Mouse (Mus musculus) erythroblast, embryonic 14.5 days (primary cell): ENCODE data around the gene Hpd. TPM values are rescaled to one million over a fixed set of nuclear protein-coding genes. Genes with fewer than 3 reads are reported as not detected.

Source experiments
- H3K27me3 ChIP-seq: 2 replicates; pipeline ENCODE4 v1.6.1; 2012; ENCODE audit warnings: inconsistent platforms; ENCODE audit not compliant: control insufficient read depth
- H3K36me3 ChIP-seq: 2 replicates; pipeline ENCODE4 v1.6.1; 2012; ENCODE audit warnings: mild to moderate bottlenecking, inconsistent platforms; ENCODE audit not compliant: control insufficient read depth
- H3K4me1 ChIP-seq: 2 replicates; pipeline ENCODE4 v1.6.1; 2012; ENCODE audit warnings: inconsistent platforms; ENCODE audit not compliant: control insufficient read depth
- H3K4me3 ChIP-seq: replicated peaks from 2 replicates; pipeline ENCODE3; 2012; ENCODE audit warnings: moderate library complexity, mild to moderate bottlenecking, inconsistent platforms
- H3K9me3 ChIP-seq: 2 replicates; pipeline ENCODE4 v1.6.1; 2012; ENCODE audit warnings: low read length, inconsistent platforms, mixed read lengths; ENCODE audit not compliant: control insufficient read depth
- GATA1 ChIP-seq: IDR thresholded peaks from 2 replicates; pipeline ENCODE4 v1.6.1; 2012; ENCODE audit warnings: low read length, inconsistent platforms, mixed read lengths
- TAL1 ChIP-seq: IDR thresholded peaks from 3 replicates; pipeline ENCODE4 v1.6.1; 2012; ENCODE audit warnings: low read length, inconsistent platforms, mixed read lengths
- polyA plus RNA-seq: library from polyadenylated mRNA; stranded (reverse); fragments of >175 nt; gene quantifications from 2 replicates; pipeline ENCODE4 v1.2.3, GENCODE M21; 2012

Hpd gene
- polyA plus RNA-seq, 1 experiment = not detected

DNA sequence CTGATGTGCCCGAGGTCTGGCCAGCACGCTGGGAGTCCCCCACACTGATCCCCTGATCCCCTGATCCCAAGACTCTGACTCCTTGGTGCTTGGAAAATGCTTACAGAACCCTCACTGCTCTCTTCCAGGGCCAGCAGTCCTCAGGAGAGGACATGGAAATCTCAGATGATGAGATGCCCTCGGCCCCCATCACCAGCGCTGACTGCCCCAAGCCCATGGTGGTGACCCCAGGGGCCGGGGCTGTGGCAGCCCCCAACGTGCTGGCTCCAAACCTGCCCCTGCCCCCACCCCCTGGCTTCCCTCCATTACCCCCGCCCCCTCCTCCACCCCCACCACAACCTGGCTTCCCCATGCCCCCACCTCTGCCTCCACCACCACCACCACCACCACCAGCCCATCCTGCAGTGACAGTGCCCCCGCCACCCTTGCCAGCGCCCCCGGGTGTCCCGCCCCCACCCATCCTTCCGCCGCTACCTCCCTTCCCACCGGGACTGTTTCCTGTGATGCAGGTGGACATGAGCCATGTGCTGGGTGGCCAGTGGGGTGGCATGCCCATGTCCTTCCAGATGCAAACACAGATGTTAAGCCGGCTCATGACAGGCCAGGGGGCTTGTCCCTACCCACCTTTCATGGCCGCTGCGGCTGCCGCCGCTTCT is 30.7 kb downstream of the Hpd start:
- Histone ChIP-seq H3K4me1 (peaks cover 61% of the 10 kb centered on the region), H3K9me3 (no peaks in the 10 kb centered on the region), H3K4me3 (no peak overlapping the region), H3K36me3 (peaks cover 96% of the 10 kb centered on the region), H3K27me3 (no peaks in the 10 kb centered on the region)
- no peak for TF ChIP-seq TAL1
- no peak for TF ChIP-seq GATA1

DNA sequence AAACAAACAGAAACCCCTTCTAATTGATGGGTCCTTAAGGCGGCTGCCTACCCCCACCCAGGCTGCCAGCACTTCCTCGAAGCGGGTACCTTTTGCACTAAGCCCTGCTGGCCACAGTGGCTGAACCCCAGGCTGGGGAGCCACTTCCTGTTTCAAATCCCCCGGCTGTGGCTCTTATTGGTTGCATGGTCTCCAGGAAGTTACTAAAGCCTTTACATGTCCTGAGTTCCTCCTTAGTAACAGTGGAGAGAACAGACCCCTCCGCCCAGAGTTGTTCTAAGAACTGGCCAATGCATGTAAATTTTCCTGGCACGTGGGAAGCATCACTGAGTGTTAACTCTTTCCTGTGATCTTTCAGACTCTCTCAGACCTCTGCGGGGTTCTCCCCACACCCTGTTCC is 31.4 kb downstream of the Hpd start:
- H3K36me3 ChIP-seq = peaks cover 96% of the 10 kb centered on the region
- TF ChIP-seq TAL1 = no peak
- no peak for TF ChIP-seq GATA1

DNA sequence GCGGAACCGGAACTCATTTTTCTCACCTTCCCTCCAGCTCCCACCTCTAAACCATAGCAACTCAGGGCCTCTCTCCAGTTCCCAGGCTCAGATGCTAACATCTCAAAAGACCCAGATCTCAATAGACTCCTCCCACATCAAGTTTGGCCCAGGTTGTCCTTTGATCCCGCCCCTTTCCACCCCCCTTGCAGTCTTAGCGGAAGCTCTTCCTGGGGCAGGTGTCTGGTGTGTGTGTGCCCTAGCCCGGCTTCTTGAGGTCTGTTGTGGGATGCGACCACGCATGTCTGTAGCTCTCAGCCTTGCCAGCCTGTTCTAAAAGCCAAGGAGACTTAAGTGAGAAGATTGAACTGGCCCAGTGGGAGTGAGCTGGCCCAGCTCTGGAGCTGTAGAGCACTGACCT is 31.9 kb downstream of the Hpd start:
- Histone ChIP-seq H3K27me3 (no peaks in the 10 kb centered on the region), H3K9me3 (no peaks in the 10 kb centered on the region), H3K36me3 (peaks cover 97% of the 10 kb centered on the region), H3K4me3 (peak overlapping the region; percentile 68), H3K4me1 (peaks cover 72% of the 10 kb centered on the region)
- TF ChIP-seq GATA1 (no peak), TAL1 (no peak)

More for the DNA sequence above, 31.4 kb downstream of the Hpd start:
- no peaks in the 10 kb centered on the region for H3K9me3 ChIP-seq
- peak overlapping the region; percentile 68 for H3K4me3 ChIP-seq
- peaks cover 68% of the 10 kb centered on the region for H3K4me1 ChIP-seq
- H3K27me3 ChIP-seq = no peaks in the 10 kb centered on the region

DNA sequence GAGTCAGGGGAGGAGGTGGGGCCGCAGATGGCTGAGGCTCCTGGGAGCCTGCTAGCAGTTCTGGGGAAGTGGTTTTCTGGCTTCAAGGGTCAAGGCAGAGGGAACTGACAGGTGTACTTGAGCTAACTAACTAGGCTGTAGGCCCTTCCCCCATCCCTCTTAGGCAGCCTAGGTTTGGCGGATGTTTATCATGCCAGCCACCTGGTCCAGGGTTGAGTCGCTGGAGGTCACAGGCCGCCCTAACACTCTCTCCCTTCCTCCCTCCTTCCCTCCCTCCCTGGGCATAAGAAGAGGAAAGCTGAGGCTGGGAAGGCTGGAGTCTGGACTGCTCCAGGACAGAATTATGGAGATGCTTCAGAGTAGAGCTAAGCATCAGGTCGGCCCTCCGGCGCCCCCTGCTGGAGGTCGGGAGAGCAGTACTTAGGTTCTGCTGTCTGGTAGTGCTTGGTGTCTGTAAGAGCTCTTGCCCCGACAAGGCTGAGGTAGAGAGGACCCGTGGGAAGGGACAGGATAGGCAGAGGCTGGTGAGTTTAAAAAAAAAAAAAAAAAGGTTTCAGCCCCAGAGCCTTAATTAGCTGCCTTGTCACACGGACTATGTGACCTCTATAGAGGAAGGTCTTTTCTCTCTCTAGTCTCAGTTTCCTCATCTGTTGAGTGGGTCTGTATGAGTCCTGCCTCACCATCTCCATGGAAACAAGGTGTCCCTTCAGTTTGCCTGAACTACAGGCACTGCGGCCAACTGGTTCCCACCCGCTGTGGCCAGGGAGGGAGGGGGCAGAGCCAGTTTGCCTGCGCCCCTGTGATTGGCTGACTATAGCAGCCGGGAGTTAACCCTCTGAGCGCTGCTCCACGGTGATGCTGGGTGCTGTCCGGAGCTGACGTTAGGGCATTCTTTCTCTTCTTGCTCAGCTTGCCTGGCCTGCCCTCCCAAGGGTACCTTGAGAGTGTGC is 32.8 kb downstream of the Hpd start:
- H3K9me3 ChIP-seq = no peaks in the 10 kb centered on the region
- peaks cover 79% of the 10 kb centered on the region for H3K4me1 ChIP-seq
- H3K27me3 ChIP-seq = no peaks in the 10 kb centered on the region
- peaks cover 98% of the 10 kb centered on the region for H3K36me3 ChIP-seq
- peak overlapping the region; percentile 68 for H3K4me3 ChIP-seq
- peak; percentile 55; the same call in 2 of the 3 replicates for TF ChIP-seq TAL1
- no peak for TF ChIP-seq GATA1

DNA sequence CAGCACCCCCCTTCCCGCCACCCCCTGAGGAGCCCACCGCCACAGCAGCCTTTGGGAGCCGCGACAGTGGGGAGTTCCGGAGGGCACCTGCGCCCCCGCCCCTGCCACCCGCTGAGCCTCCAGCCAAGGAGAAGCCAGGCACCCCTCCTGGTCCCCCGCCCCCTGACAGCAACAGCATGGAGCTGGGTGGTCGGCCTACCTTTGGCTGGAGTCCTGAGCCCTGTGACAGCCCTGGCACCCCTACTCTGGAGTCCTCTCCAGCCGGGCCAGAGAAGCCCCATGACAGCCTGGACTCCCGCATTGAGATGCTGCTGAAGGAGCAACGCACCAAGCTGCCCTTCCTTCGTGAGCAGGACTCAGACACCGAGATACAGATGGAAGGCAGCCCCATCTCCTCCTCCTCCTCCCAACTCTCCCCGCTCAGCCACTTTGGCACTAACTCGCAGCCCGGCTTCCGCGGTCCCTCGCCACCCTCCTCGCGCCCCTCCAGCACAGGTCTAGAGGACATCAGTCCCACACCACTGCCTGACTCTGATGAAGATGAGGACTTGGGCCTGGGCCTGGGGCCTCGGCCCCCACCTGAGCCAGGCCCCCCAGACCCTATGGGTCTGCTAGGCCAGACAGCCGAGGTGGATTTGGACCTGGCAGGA is 34.3 kb downstream of the Hpd start:
- Histone ChIP-seq H3K9me3 (no peaks in the 10 kb centered on the region), H3K4me1 (peaks cover 95% of the 10 kb centered on the region), H3K27me3 (no peaks in the 10 kb centered on the region), H3K4me3 (no peak overlapping the region), H3K36me3 (peaks cover 92% of the 10 kb centered on the region)
- TF ChIP-seq TAL1 (no peak), GATA1 (no peak)

DNA sequence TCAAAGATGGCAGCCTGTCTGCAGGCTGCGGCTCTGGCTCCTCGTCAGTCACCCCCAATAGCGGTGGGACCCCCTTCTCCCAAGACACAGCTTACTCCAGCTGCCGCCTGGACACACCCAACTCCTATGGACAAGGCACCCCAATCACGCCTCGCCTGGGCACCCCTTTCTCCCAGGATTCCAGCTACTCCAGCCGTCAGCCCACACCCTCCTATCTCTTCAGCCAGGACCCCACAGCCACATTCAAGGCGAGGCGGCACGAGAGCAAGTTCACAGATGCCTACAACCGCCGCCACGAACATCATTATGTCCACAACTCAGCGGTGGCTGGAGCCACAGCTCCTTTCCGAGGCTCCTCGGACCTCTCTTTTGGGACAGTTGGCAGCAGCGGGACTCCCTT is 35.0 kb downstream of the Hpd start:
- Histone ChIP-seq H3K27me3 (no peaks in the 10 kb centered on the region), H3K4me1 (peaks cover 91% of the 10 kb centered on the region), H3K9me3 (no peaks in the 10 kb centered on the region), H3K36me3 (peaks cover 85% of the 10 kb centered on the region), H3K4me3 (no peak overlapping the region)
- TF ChIP-seq TAL1 (no peak), GATA1 (no peak)

DNA sequence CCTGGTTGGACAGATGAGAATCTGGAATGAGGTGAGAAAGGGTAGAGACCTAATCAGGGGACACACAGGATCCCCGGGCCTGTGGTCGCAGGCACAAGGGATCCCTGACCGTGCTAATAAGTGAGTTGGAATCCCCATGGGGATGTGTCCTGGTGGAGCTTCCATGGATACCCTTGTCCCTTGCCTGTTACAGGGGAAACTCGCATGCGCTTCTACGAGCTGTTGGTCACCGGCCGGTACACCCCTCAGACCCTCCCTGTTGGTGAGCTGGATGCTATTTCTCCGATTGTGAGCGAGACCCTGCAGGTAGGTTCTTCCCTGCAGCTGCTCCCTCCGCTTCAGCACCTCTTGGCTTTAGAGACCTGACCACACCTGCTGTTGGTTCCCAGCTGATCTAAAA is 36.2 kb downstream of the Hpd start:
- Histone ChIP-seq H3K4me1 (peaks cover 86% of the 10 kb centered on the region), H3K36me3 (peaks cover 73% of the 10 kb centered on the region)
- TF ChIP-seq TAL1 (no peak), GATA1 (no peak)

DNA sequence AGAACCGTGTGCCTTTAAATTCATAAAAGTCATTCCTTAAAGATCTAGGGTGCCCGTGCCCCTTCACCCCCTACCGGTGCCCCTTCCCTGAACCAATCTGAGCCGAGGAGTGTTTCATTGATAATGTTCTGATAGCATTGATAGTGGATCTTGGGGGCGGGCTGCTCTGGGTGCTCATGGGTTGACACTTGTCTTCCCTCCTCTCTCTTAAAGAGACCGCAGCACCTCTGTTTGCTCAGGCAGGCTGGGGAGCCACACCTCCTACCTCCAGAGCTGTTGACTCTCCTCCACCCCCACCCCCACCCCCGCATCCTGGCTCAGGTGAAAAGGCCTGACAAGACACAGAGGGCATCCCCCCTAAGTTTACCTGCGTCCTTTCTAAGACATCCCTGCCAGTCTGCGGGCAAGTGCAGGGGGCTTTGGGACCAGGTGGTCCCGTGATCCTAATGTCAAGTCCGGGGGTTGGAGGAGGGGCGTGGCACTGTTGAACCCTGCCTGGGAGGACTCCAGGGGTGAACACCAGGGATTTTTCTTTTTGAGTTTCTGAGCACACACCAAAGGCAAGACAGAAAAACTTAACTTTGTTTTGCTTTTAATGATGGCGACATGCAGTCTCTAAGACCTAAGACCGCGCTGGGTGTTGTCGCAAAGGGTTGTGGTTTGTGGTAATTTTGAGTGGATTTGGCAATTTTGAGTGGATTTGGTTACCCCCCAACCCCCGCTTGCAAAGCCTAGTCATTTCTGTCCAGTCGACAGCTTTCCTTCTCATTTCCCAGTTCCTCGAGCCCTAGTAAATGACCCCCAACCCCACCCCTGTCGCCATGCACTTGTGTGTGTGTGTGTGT is 37.6 kb downstream of the Hpd start:
- no peaks in the 10 kb centered on the region for H3K9me3 ChIP-seq
- H3K36me3 ChIP-seq = peaks cover 59% of the 10 kb centered on the region
- H3K27me3 ChIP-seq = no peaks in the 10 kb centered on the region
- H3K4me1 ChIP-seq = peaks cover 72% of the 10 kb centered on the region
- no peak for TF ChIP-seq GATA1
- peak overlapping the region; percentile 82 for H3K4me3 ChIP-seq

More for the DNA sequence above, 36.2 kb downstream of the Hpd start:
- no peak overlapping the region for H3K4me3 ChIP-seq
- no peaks in the 10 kb centered on the region for H3K27me3 ChIP-seq
- H3K9me3 ChIP-seq = no peaks in the 10 kb centered on the region
